Mouse (Mus musculus): ENCODE data around the gene Ttc41. TPM values are rescaled to one million over a fixed set of nuclear protein-coding genes. Genes with fewer than 3 reads are reported as not detected.

Gene Ttc41
- polyA plus RNA-seq (2017; shearing (Covaris generic)) = 0.63 TPM

DNA sequence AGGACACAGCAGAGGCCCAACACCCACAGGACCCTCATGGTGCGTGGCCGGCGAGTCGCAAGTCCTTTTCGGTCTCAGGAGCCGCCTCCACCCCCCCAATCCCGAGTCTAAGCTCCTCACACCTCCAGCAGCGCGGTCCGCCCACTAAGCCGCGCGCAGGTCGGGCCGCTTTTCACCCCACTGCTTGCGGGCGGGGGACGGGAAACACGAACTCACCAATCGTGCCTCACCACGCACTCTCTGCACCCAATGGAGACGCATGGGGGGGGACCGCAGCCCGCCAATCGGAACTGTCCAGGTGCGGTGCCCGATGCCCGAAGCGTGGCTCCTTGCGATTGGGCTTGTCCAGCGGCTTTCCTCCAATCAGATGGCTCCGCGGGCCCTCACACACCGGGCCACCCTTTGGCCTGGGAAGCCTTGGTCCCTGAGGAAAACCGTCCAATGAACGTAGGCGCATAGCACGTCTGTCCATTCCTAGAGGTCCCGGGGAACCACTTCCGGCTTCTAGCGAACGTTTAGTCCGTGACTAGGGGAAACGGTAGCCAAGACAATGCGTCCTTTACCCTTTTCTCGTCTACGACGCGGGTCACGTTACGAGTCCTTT, at the start of gene Ttc41, which contains the start of gene Hsp90b1:
Ttc41 (plus strand) TSS at position 494 of the 604 bp plus-strand sequence.
Hsp90b1 (minus strand) TSS at position 192 of the 604 bp plus-strand sequence.

DNA sequence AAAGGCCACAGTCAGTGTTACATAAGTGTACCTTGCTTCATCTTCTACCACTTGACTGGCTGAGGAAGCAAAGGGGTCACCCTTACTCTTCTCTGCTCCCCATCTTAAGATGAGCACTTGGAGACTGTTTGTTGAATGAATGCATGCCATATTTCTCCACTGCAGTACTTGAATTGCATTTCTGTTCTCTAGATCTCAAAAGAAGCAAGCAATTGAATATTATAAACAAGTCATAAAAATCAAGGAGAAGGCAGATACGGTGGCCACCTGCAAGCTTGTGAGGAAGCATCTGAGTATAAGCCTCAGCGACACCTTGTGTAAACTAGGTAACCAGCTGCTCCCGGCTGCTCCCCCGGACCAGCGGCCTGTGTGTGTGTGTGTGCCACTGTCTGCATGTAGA, 58.1 kb downstream of the Ttc41 start, which contains the start of gene Gm49358:
Gm49358 (plus strand) TSS at position 301 of the 400 bp plus-strand sequence.

DNA sequence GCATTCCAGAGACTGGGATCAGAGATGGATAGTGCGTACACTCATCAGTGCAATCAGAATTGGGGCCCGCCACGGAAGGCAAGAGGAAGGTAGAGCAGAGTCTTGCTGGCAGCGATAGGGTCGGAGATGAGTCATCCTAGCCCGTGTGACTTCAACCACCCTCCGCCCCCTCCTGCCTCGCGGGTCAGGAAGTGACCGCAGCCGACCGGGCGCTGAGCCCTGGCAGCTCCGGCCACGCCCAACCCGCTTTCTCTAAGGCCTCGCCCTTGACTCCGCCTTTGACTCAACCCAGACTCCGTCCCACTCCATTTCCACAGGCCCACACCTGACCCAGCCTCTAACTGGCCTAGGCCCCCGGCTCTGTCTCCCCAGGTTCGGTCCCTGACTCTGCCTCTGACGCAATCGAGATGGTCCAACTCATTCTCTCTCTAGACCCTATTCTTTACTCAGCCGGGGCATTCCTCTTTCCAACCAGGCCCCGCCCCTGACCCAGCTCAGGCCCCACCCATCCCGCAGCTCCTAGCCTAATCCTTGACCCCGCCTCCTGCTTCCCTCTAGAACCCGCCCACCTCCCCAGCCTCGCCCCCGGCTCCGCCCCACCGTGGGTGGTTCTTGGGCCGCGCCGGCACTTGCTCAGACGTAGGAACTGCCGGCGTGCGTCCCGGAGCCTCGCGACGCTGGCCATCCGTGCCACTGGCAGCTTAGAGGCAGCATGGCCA, 72.9 kb downstream of the Ttc41 start, which contains the start of gene Nt5dc3:
Nt5dc3 (plus strand) TSS at position 608 of the 719 bp plus-strand sequence.

Other genes with a start within 250 kb of the Ttc41 start
- 0.10 TPM for gene Syn3, start 206.9 kb upstream of the Ttc41 start, polyA plus RNA-seq (2017; shearing (Covaris generic))
- gene Hsp90b1, start 302 bp upstream of the Ttc41 start, polyA plus RNA-seq (2017; shearing (Covaris generic)) = 332 TPM
- gene Gm49358, start 58.2 kb downstream of the Ttc41 start, polyA plus RNA-seq (2017; shearing (Covaris generic)) = 1.2 TPM
- gene Nt5dc3, start 73.2 kb downstream of the Ttc41 start, polyA plus RNA-seq (2017; shearing (Covaris generic)) = 2.8 TPM